Mouse (Mus musculus) embryonic facial prominence, embryonic 12.5 days (tissue): ENCODE measurements around the gene Ets1. TPM values are rescaled to one million over a fixed set of nuclear protein-coding genes. Genes with fewer than 3 reads are reported as not detected.
A peak's percentile ranks its signal among the peaks of the same experiment; 100 is the strongest.

Source experiments
- ATAC-seq: fragments of 200-750 bp; cut with Nextera tagmentation; 2 replicates; pipeline ENCODE4 v1.8.0; 2017; ENCODE audit not compliant: insufficient number of reproducible peaks, insufficient read depth, low FRiP score, low TSS enrichment
- H3K27ac ChIP-seq: fragments of 300-500 bp; sonication (generic); 2 replicates; pipeline ENCODE4 v1.5.1; 2016; ENCODE audit warnings: mild to moderate bottlenecking
- H3K27me3 ChIP-seq: fragments of 300-500 bp; sonication (generic); 2 replicates; pipeline ENCODE4 v1.6.1; 2016; ENCODE audit warnings: mild to moderate bottlenecking, moderate library complexity
- H3K36me3 ChIP-seq: fragments of 300-500 bp; sonication (generic); 2 replicates; pipeline ENCODE4 v1.6.1; 2016; ENCODE audit warnings: mild to moderate bottlenecking
- H3K4me1 ChIP-seq: fragments of 300-500 bp; sonication (generic); 2 replicates; pipeline ENCODE4 v1.6.1; 2016
- H3K4me2 ChIP-seq: fragments of 300-500 bp; sonication (generic); replicated peaks from 2 replicates; pipeline ENCODE4 v1.6.1; 2016; ENCODE audit warnings: mild to moderate bottlenecking, moderate library complexity
- H3K4me3 ChIP-seq: fragments of 300-500 bp; sonication (generic); 2 replicates; pipeline ENCODE4 v1.5.1; 2016; ENCODE audit warnings: mild to moderate bottlenecking
- H3K9ac ChIP-seq: fragments of 300-500 bp; sonication (generic); 2 replicates; pipeline ENCODE4 v1.6.1; 2016; ENCODE audit warnings: mild to moderate bottlenecking, moderate library complexity
- H3K9me3 ChIP-seq: fragments of 300-500 bp; sonication (generic); 2 replicates; pipeline ENCODE4 v1.6.1; 2016; ENCODE audit warnings: mild to moderate bottlenecking, moderate library complexity
- WGBS: fragments of 180-500 bp; shearing (Covaris S2); methylation state at CpG from one replicate; pipeline ENCODE4 v1.1.7; 2016; 5-methylcytosine and 5-hydroxymethylcytosine counted together
- polyA plus RNA-seq: library from polyadenylated mRNA; unstranded; fragments of >200 nt; fragmentation: Nextera tagmentation; extraction: Ambion mirVana; gene quantifications from 2 replicates; pipeline ENCODE4 v1.2.1, GENCODE M21; 2016

Gene Ets1
- 43.7 and 46.0 TPM in 2 replicates for polyA plus RNA-seq

DNA sequence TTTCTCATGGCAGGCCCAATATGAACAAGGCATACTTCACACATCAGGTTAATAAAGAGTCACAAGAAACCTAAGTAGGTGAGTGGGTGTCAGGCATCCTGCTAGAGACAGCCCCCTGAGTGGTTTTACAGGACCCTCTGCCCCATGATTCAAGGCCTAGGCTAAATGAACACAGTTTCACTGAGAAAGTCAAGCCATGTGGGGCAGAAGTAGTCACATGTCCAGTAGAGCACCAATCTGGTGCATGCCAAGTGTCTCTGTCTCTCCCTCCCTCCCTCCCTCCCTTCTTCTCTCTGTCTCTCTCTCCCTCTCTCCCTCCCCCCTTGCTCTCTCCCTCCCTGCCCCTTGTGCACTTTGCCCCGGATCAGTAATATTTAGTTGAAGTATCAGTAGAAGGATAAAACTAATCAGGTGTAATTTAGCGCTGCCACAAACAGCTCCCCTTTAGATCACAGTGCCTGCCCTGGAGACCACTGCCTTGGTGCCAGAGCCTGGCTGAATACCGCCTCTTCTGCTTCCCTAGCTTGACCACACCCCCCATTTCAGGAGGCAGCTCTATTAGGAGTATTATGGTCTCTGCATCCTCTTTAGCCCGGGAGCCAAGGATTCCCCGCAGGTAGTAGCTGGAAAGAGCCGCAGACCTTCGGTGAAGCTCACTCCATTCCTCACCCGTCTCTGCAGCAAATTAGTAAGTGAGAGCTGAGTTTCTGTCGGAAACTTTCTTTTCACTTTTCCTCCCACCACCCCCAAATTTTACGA is at the start of gene Ets1:
Gene Ets1 (plus strand): TSS at position 595 of the 759 bp plus-strand sequence.
- H3K4me3 ChIP-seq: peak within 1 kb of the TSS; percentile 24
- H3K4me1 ChIP-seq: peaks cover 6% of the 10 kb centered on the region; the same call in 1 of the 2 replicates
- no peaks in the 10 kb centered on the region for H3K36me3 ChIP-seq
- peaks cover 15% of the 10 kb centered on the region; the same call in 1 of the 2 replicates for H3K27me3 ChIP-seq
- H3K9me3 ChIP-seq: no peaks in the 10 kb centered on the region
- no peak within 1 kb of the TSS for H3K27ac ChIP-seq
- no peak for ATAC-seq
- 2% methylated on average over 10 of the region's 10 CpGs for WGBS
- H3K4me2 ChIP-seq: peak within 1 kb of the TSS; percentile 42
- no peak within 1 kb of the TSS for H3K9ac ChIP-seq

- no peak for ATAC-seq
- no peaks in the 10 kb centered on the region for H3K27me3 ChIP-seq
Observed at GRCm38 (mm10) chr9:32589900-32590299, 46.1 kb upstream of the Ets1 start.

GRCm38 (mm10) chr9:32590571-32590970 is 45.5 kb upstream of the Ets1 start:
- 48% methylated on average over 5 of the region's 5 CpGs for WGBS
- no peak overlapping the region for H3K4me2 ChIP-seq
- H3K9ac ChIP-seq: no peak overlapping the region
- no peak for ATAC-seq
- no peak overlapping the region for H3K4me3 ChIP-seq
- no peaks in the 10 kb centered on the region for H3K36me3 ChIP-seq
- H3K27ac ChIP-seq: no peak overlapping the region
- H3K9me3 ChIP-seq: no peaks in the 10 kb centered on the region
- peaks cover 17% of the 10 kb centered on the region; the same call in 1 of the 2 replicates for H3K4me1 ChIP-seq
- no peaks in the 10 kb centered on the region for H3K27me3 ChIP-seq

More at GRCm38 (mm10) chr9:32589900-32590299, 46.1 kb upstream of the Ets1 start:
- Histone ChIP-seq H3K9ac (no peak overlapping the region), H3K9me3 (no peaks in the 10 kb centered on the region), H3K4me3 (no peak overlapping the region), H3K4me2 (no peak overlapping the region), H3K36me3 (no peaks in the 10 kb centered on the region), H3K27ac (no peak overlapping the region), H3K4me1 (peaks cover 15% of the 10 kb centered on the region; the same call in 1 of the 2 replicates)
- WGBS: 7% methylated on average over 8 of the region's 8 CpGs

GRCm38 (mm10) chr9:32591732-32592582 is 44.1 kb upstream of the Ets1 start:
- H3K36me3 ChIP-seq: no peaks in the 10 kb centered on the region
- 7% methylated on average over 14 of the region's 14 CpGs for WGBS
- H3K9ac ChIP-seq: no peak overlapping the region
- H3K4me2 ChIP-seq: peak overlapping the region; percentile 7; the same call in 1 of the 2 replicates
- peak; percentile 73 for ATAC-seq
- no peak overlapping the region for H3K27ac ChIP-seq
- H3K27me3 ChIP-seq: no peaks in the 10 kb centered on the region
- H3K9me3 ChIP-seq: no peaks in the 10 kb centered on the region
- no peak overlapping the region for H3K4me3 ChIP-seq
- peaks cover 17% of the 10 kb centered on the region; the same call in 1 of the 2 replicates for H3K4me1 ChIP-seq

DNA sequence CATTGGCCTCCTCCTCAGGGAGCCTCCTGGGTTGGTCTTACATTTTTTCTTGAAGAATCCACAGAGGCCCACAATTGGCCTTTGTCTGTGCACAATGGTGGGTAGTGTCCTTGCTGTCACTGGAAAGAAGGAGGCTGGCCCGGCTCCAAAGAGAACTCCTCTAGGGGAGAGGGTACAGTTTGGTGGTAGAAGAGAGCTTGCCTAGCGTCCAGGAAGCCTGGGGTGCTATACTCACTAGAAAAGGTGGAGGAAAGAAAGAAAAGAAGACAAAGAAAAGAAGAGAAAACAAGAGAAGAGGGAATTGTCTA is 43.5 kb upstream of the Ets1 start:
- peaks cover 17% of the 10 kb centered on the region; the same call in 1 of the 2 replicates for H3K4me1 ChIP-seq
- no peak overlapping the region for H3K4me3 ChIP-seq
- H3K36me3 ChIP-seq: no peaks in the 10 kb centered on the region
- ATAC-seq: no peak
- no peaks in the 10 kb centered on the region for H3K9me3 ChIP-seq
- H3K27ac ChIP-seq: no peak overlapping the region
- 28% methylated on average over 2 of the region's 2 CpGs for WGBS
- no peak overlapping the region for H3K4me2 ChIP-seq
- H3K9ac ChIP-seq: no peak overlapping the region
- no peaks in the 10 kb centered on the region for H3K27me3 ChIP-seq

DNA sequence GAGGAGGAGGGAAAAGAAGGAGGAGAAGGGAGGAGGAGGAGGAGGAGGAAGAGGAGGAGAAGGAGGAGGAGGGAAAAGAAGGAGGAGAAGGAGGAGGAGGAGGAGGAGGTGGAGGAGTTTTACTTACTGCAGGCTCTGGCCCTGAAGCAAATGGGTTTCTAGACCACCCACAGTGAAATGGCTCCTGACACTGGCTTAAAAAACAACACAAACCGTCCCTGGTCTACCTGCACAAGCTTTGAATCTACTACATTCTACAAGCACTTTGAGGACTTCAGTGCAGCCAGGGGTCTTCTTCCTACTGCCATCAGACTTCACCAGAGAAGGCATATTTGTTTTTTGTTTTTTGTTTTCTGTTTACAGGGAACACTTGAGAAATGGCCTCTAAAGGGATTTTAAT is 42.2 kb upstream of the Ets1 start:
- H3K36me3 ChIP-seq: no peaks in the 10 kb centered on the region
- H3K27me3 ChIP-seq: no peaks in the 10 kb centered on the region
- H3K4me3 ChIP-seq: no peak overlapping the region
- H3K27ac ChIP-seq: no peak overlapping the region
- WGBS: 0% methylated on average over 1 of the region's 1 CpGs
- H3K9me3 ChIP-seq: no peaks in the 10 kb centered on the region
- no peak overlapping the region for H3K4me2 ChIP-seq
- ATAC-seq: no peak
- H3K9ac ChIP-seq: no peak overlapping the region
- H3K4me1 ChIP-seq: peaks cover 14% of the 10 kb centered on the region; the same call in 1 of the 2 replicates

DNA sequence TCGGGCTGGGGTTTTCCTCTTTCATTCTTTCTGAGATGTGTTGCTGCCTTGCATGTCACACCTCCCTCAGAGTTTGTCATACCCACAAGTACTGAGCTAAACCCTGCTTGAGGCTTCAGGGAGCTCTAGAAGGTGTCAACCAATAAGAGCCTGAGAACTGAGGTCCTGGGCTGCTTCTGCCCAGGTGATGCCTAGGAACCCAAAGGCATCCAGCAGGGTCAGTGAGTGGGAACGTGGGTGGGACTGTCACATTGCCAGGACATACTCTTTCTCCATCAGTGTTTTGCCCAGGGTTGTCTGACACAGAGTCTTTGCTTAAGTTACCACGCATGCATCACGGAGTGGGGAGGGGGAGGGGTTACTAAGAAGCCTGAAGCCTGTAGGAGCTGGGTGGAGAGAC is 41.7 kb upstream of the Ets1 start:
- Histone ChIP-seq H3K4me3 (no peak overlapping the region), H3K4me1 (peaks cover 14% of the 10 kb centered on the region; the same call in 1 of the 2 replicates), H3K9me3 (no peaks in the 10 kb centered on the region), H3K36me3 (no peaks in the 10 kb centered on the region), H3K9ac (no peak overlapping the region), H3K27me3 (no peaks in the 10 kb centered on the region), H3K4me2 (no peak overlapping the region), H3K27ac (no peak overlapping the region)
- 34% methylated on average over 4 of the region's 4 CpGs for WGBS
- ATAC-seq: no peak

DNA sequence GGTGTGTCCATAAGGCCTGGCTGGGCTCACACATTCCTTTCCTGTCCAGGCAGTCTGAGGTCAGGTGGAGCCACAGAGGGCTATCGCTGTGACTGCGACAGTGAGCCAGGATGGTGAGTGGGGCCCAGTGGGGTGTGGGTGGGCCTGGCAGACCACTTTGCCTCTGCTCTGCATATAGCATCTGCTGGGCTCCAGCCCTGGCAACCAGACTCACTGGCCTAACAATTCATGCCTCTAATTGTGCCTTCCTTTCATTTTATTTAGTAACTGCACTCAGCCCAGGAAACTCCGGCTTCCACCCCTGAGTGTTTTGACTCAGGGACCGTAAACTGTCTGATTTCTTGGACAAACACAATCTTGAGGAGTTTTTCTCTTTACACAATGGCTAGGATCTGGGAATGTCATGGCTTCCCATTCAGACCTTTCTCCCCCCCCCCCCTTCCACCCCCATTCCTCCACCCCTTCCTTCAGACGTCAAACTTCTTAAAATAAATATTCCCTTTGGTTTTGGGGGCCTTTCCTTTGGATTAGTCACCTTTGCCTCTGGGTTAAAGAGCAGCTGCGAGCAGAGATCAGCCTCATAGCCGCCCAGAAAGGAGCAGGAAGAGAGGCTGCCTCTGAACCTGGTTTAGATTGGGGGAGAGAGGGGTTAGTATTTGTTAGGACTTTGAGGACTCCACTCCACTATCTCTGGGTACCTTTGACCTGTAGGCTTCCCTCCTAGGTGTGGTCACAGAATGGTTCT is 40.8 kb upstream of the Ets1 start:
- Histone ChIP-seq H3K27me3 (no peaks in the 10 kb centered on the region), H3K36me3 (no peaks in the 10 kb centered on the region), H3K9ac (no peak overlapping the region), H3K4me2 (no peak overlapping the region), H3K27ac (no peak overlapping the region), H3K4me1 (peaks cover 14% of the 10 kb centered on the region; the same call in 1 of the 2 replicates), H3K9me3 (no peaks in the 10 kb centered on the region), H3K4me3 (no peak overlapping the region)
- ATAC-seq: no peak
- 53% methylated on average over 7 of the region's 7 CpGs for WGBS

DNA sequence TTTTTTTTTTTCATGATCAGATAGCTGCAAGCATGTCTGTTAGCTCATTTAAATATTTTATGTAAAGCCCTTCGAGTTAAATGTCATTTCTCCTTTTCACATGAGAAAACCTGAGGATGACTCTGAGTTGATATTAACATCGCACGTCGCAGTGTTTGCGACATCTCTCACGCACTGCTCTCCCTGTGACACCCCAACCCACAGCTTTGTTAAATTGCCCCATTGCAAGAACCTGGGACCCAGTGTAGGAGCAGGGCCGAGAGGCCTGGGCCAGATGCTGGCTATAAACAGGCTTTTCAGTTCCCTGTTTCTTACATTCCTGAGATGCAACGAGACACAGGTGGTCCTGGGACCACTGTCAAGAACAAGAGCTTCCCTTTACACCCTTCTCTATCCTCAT is 39.7 kb upstream of the Ets1 start:
- Histone ChIP-seq H3K4me2 (no peak overlapping the region), H3K36me3 (no peaks in the 10 kb centered on the region), H3K9ac (no peak overlapping the region), H3K9me3 (no peaks in the 10 kb centered on the region), H3K27ac (no peak overlapping the region), H3K4me3 (no peak overlapping the region), H3K4me1 (peaks cover 14% of the 10 kb centered on the region; the same call in 1 of the 2 replicates), H3K27me3 (no peaks in the 10 kb centered on the region)
- WGBS: 76% methylated on average over 8 of the region's 8 CpGs
- no peak for ATAC-seq

DNA sequence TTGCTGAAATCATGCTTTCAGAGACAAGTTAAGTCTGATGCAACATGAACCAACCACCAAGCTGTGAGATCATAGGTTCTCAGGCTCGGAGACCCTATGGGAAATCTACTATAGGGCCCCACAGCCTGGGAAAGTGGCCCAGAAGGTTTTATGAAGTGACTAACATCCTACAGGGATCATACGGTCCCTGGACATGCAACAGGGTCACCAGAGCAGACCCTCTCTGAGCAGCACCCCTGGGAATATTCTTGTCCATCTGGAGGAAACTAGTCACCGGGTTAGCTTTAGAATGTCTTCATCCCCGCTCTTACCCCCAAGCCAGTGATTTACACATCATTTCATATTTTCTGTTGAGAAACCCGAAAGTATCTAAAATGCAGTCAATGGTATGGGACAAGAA is 34.1 kb upstream of the Ets1 start:
- Histone ChIP-seq H3K9ac (no peak overlapping the region), H3K9me3 (no peaks in the 10 kb centered on the region), H3K4me3 (no peak overlapping the region), H3K4me2 (no peak overlapping the region), H3K4me1 (no peaks in the 10 kb centered on the region), H3K36me3 (no peaks in the 10 kb centered on the region), H3K27ac (no peak overlapping the region), H3K27me3 (no peaks in the 10 kb centered on the region)
- WGBS: 89% methylated on average over 5 of the region's 5 CpGs
- no peak for ATAC-seq

GRCm38 (mm10) chr9:32603097-32603496 is 32.9 kb upstream of the Ets1 start:
- H3K27me3 ChIP-seq: no peaks in the 10 kb centered on the region
- H3K9me3 ChIP-seq: no peaks in the 10 kb centered on the region
- no peaks in the 10 kb centered on the region for H3K4me1 ChIP-seq
- no peak overlapping the region for H3K4me3 ChIP-seq
- no peak overlapping the region for H3K4me2 ChIP-seq
- no peaks in the 10 kb centered on the region for H3K36me3 ChIP-seq
- H3K9ac ChIP-seq: no peak overlapping the region
- WGBS: 87% methylated on average over 7 of the region's 7 CpGs
- H3K27ac ChIP-seq: no peak overlapping the region
- no peak for ATAC-seq
